Mouse (Mus musculus): ENCODE measurements around the gene Magoh.

- TF ChIP-seq CTCF (conservative IDR thresholded peaks at IDR 0.05; ENCODE audit: insufficient read depth, insufficient read length, low read depth, low read length): no peak
- no peak for TF ChIP-seq POLR2A (IDR thresholded peaks at IDR 0.05; ENCODE audit: low read depth, low read length)
Observed at GRCm38 (mm10) chr4:107831678-107832077, 47.9 kb upstream of the Magoh start.
